Mouse (Mus musculus) embryonic facial prominence, embryonic 14.5 days (tissue): ENCODE data around the gene Celf5. TPM values are rescaled to one million over a fixed set of nuclear protein-coding genes. Genes with fewer than 3 reads are reported as not detected.

Experiments used
- ATAC-seq: fragments of 200-750 bp; cut with Nextera tagmentation; 2 replicates; pipeline ENCODE4 v1.8.0; 2017; ENCODE audit warnings: low read depth, moderate number of reproducible peaks, moderate TSS enrichment
- DNase-seq: peaks from one replicate; pipeline ENCODE4 v3.0.0-alpha.2; 2015; ENCODE audit warnings: low spot score
- H3K27ac ChIP-seq: fragments of 300-500 bp; sonication (generic); replicated peaks from 2 replicates; pipeline ENCODE4 v1.5.1; 2014; ENCODE audit warnings: low read depth, mild to moderate bottlenecking, low read length, moderate library complexity
- H3K27me3 ChIP-seq: fragments of 300-500 bp; sonication (generic); replicated peaks from 2 replicates; pipeline ENCODE4 v1.6.1; 2014; ENCODE audit warnings: low read length; ENCODE audit not compliant: control insufficient read depth, insufficient read depth
- H3K36me3 ChIP-seq: fragments of 300-500 bp; sonication (generic); 2 replicates; pipeline ENCODE4 v1.6.1; 2014; ENCODE audit warnings: low read length, mixed read lengths; ENCODE audit not compliant: control insufficient read depth, insufficient read depth
- H3K4me1 ChIP-seq: fragments of 300-500 bp; sonication (generic); 2 replicates; pipeline ENCODE4 v1.6.1; 2014; ENCODE audit warnings: antibody characterized with exemption, low read length; ENCODE audit not compliant: control insufficient read depth, insufficient read depth
- H3K4me2 ChIP-seq: fragments of 300-500 bp; sonication (generic); 2 replicates; pipeline ENCODE4 v1.6.1; 2014; ENCODE audit warnings: low read depth, mild to moderate bottlenecking, low read length, moderate library complexity, mixed read lengths
- H3K4me3 ChIP-seq: fragments of 300-500 bp; sonication (generic); 2 replicates; pipeline ENCODE4 v1.5.1; 2014; ENCODE audit warnings: low read depth, mild to moderate bottlenecking, low read length
- H3K9ac ChIP-seq: fragments of 300-500 bp; sonication (generic); 2 replicates; pipeline ENCODE4 v1.6.1; 2014; ENCODE audit warnings: low read depth, mild to moderate bottlenecking, low read length, moderate library complexity, mixed read lengths
- H3K9me3 ChIP-seq: fragments of 300-500 bp; sonication (generic); 2 replicates; pipeline ENCODE4 v1.6.1; 2016; ENCODE audit warnings: low read length; ENCODE audit not compliant: control insufficient read depth
- WGBS: fragments of 180-500 bp; shearing (Covaris S2); extraction: QIAGEN DNeasy Blood & Tissue Kit; methylation state at CpG from one replicate; pipeline ENCODE4 v1.1.7; 2014; 5-methylcytosine and 5-hydroxymethylcytosine counted together
- polyA plus RNA-seq: library from polyadenylated mRNA; unstranded; fragments of >200 nt; fragmentation: Nextera tagmentation; extraction: Ambion mirVana; gene quantifications from 2 replicates; pipeline ENCODE4 v1.2.1, GENCODE M21; 2014

Gene Celf5
- polyA plus RNA-seq, 1 experiment from 2014 or later, result 1.9 TPM

DNA sequence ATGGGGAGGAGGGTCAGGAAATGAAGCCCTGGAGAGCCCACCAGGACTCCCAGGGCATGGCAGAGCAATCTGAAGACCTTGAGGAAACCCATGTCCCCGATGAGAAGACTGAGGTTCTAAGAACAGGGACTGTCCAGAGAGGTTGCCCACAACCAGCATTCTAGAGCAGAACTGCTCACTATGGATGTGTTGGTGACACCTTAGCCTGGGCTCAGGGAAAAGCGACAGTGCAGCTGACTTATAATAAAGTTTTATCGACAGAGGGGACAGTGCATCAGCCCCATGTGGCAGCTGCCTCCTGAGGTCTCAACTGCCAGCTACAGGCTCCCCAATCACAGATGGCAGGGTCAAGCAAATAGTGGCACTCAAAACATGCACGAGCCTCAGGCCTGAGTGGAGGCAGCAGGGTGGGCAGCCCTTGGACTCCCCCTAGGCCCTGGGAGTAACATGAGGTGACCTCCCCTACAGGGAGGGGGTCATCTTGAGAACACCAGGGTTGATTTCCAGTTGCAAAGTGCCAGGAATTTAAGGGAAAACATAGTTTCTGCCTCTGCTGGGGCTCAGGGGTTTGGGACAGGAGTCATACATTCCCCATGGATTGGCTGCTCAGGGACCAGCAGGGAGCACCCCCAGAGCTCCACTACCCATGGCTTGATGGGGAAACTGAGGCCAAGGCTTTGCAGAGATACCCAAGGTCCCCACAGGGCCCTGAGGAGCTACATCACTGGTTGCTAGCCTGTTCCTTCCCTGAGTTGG is 61.3 kb downstream of the Celf5 start:
- peaks cover 35% of the 10 kb centered on the region for H3K4me1 ChIP-seq
- no peaks in the 10 kb centered on the region; the same call in none of the 2 replicates for H3K27me3 ChIP-seq
- H3K27ac ChIP-seq, result no peak overlapping the region
- DNase-seq, result no peak
- H3K9ac ChIP-seq, result no peak overlapping the region
- WGBS, result 73% methylated on average over 4 of the region's 4 CpGs
- peaks cover 33% of the 10 kb centered on the region for H3K36me3 ChIP-seq
- H3K4me3 ChIP-seq, result no peak overlapping the region
- H3K9me3 ChIP-seq, result no peaks in the 10 kb centered on the region
- H3K4me2 ChIP-seq, result no peak overlapping the region
- no peak for ATAC-seq

DNA sequence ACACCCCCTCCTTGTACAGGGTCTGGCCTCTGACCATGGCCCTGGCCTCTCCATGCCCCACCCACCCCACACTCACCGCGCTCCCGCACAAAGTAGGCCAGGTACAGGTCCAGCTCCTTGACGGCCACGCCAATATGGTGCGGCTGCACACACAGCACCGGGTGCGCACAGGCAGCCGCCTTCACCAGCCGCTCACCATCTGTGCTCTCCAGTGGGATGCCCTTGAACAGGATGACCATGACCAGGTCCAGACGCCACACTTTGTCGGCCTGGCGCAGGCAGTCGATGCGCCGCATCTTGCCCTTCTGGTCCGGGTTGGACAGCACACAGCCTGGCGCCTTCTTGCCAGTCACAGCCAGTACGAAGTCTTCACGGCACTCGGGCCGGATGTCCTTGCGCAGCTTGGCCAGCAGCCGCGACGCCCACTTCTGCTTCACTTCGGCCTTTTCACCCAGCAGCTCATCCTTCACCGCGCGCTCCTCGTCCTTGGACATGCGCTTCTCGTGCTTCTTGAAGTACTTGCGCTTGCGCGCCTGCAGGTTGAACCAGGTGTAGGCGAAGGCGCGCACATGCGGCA is 62.2 kb downstream of the Celf5 start:
- Histone ChIP-seq H3K27me3 (no peaks in the 10 kb centered on the region; the same call in 1 of the 2 replicates), H3K9me3 (no peaks in the 10 kb centered on the region), H3K27ac (no peak overlapping the region), H3K4me1 (peaks cover 38% of the 10 kb centered on the region), H3K9ac (no peak overlapping the region), H3K4me3 (no peak overlapping the region), H3K4me2 (no peak overlapping the region), H3K36me3 (peaks cover 33% of the 10 kb centered on the region)
- 90% methylated on average over 40 of the region's 40 CpGs for WGBS
- ATAC-seq (no peak), DNase-seq (no peak)

DNA sequence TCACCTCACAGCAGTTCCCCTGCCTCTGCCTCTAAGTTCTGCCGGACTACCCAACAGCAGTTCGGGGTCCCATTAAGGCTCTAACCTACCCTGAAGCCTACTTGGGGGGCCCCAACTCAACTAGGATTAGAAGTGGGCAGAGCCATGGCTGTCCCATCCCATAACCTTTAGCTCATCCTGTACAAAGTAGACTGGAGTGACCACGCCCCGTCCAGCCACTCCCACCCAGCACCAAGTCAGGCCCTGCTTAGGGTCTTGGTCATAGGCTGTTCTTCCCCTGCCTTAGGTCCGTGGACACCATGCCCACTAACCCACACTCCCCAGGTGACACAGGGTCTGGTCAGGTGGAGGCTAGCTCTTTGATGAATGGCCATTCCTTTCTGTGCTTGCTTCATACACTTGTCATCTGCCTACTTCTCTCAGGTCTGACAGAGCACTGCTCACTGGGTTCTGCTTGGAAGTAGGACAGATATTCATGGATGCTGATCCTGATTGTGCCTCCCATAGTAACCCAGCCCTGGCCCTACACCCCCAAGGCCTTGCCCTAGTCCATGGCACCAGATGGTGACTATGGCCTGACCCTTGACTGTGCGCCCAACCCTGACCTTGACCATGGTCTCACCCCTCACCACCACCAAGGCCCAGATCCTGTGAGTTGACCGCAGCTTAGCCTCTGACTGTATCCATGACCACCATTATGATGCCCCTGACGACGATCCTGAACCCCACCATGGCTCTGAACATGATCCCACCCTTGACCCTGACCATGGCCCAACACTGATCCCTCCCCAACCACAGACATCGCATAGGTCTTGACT is 63.2 kb downstream of the Celf5 start:
- H3K36me3 ChIP-seq, result peaks cover 33% of the 10 kb centered on the region
- DNase-seq, result no peak
- H3K27me3 ChIP-seq, result no peaks in the 10 kb centered on the region
- peaks cover 36% of the 10 kb centered on the region for H3K4me1 ChIP-seq
- no peak overlapping the region for H3K4me3 ChIP-seq
- no peaks in the 10 kb centered on the region for H3K9me3 ChIP-seq
- ATAC-seq, result no peak
- 0 out of 2 replicates have a peak overlapping the region, but pooled peaks have one; percentile 93 for H3K27ac ChIP-seq
- 93% methylated on average over 10 of the region's 10 CpGs for WGBS
- H3K9ac ChIP-seq, result no peak overlapping the region; the same call in 1 of the 2 replicates
- no peak overlapping the region for H3K4me2 ChIP-seq

- H3K4me2 ChIP-seq, result no peak overlapping the region
- H3K27me3 ChIP-seq, result no peaks in the 10 kb centered on the region
- peaks cover 33% of the 10 kb centered on the region for H3K36me3 ChIP-seq
- H3K4me1 ChIP-seq, result peaks cover 41% of the 10 kb centered on the region
- 45% methylated on average over 11 of the region's 11 CpGs for WGBS
- peak overlapping the region; percentile 63 for H3K9ac ChIP-seq
- DNase-seq (no peak), ATAC-seq (no peak)
- H3K27ac ChIP-seq, result peak overlapping the region; percentile 93
- H3K4me3 ChIP-seq, result no peak overlapping the region
- no peaks in the 10 kb centered on the region for H3K9me3 ChIP-seq
Observed at GRCm38 (mm10) chr10:81418216-81419070, 64.1 kb downstream of the Celf5 start.

- no peak for ATAC-seq
- Histone ChIP-seq H3K9me3 (no peaks in the 10 kb centered on the region), H3K27ac (peak overlapping the region; percentile 93), H3K4me3 (peak overlapping the region; percentile 24), H3K4me1 (peaks cover 48% of the 10 kb centered on the region), H3K27me3 (no peaks in the 10 kb centered on the region), H3K4me2 (peak overlapping the region; percentile 56), H3K9ac (peak overlapping the region; percentile 63), H3K36me3 (peaks cover 42% of the 10 kb centered on the region)
- WGBS, result 47% methylated on average over 11 of the region's 12 CpGs
- no peak for DNase-seq
Observed at GRCm38 (mm10) chr10:81417227-81418215, 65.0 kb downstream of the Celf5 start.

- peak; percentile 96 for DNase-seq
- Histone ChIP-seq H3K9ac (peak overlapping the region; percentile 63), H3K27ac (peak overlapping the region; percentile 93), H3K27me3 (no peaks in the 10 kb centered on the region), H3K36me3 (peaks cover 45% of the 10 kb centered on the region), H3K4me1 (peaks cover 54% of the 10 kb centered on the region), H3K9me3 (no peaks in the 10 kb centered on the region), H3K4me3 (peak overlapping the region; percentile 24), H3K4me2 (peak overlapping the region; percentile 56)
- 0% methylated on average over 7 of the region's 26 CpGs for WGBS
- peak; percentile 84 for ATAC-seq
Observed at GRCm38 (mm10) chr10:81416581-81417226, 65.8 kb downstream of the Celf5 start.
